Mouse (Mus musculus): ENCODE results near the gene Masp2. TPM values are rescaled to one million over a fixed set of nuclear protein-coding genes. Genes with fewer than 3 reads are reported as not detected.

Gene Masp2
- polyA plus RNA-seq, 1 experiment, result 1.3 TPM

DNA sequence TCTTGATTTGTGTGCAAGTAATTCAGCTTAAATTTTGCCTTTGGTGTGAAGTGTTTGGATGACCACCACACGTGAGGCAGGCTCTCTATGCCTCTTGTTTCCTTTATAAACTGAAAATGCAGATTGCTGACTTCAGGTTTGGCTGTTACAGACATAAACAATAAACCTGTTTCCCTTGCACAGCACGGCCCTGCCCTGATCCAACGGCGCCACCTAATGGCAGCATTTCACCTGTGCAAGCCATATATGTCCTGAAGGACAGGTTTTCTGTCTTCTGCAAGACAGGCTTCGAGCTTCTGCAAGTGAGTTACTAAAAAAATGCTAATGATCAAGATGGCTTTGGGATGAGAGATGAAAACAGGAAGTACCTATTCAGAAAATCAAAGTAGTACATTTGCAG is 5.4 kb downstream of the Masp2 start:
- DNase-seq (ENCODE audit: low read depth in 1 of 2, low spot score in 2 of 2), result peak; percentile 40 to 75
- WGBS, result 11% methylated on average over 5 of the region's 5 CpGs

DNA sequence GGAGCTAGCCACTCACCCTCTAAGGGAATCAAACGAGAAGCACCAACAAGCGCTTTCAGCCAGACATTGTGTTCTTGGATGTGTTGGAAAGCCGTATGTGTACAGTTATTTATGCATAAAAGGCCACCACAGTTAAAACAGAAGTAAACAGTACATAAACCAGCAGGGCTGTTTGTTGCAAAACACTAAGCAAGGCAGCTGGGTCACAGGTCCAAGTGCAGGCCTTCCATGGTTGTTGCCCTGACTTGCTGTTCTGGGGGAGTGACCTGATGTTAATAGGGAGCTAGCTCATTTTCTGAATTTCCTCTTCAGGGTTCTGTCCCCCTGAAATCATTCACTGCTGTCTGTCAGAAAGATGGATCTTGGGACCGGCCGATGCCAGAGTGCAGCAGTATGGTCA is 7.5 kb downstream of the Masp2 start:
- no peaks in the 10 kb centered on the region for H3K4me1 ChIP-seq (ENCODE audit: control insufficient read depth, insufficient read depth, insufficient read length)
- TF ChIP-seq POLR2A (IDR thresholded peaks at IDR 0.05; ENCODE audit: low read depth, low read length) (no peak), CTCF (IDR thresholded peaks at IDR 0.05; ENCODE audit: extremely low read depth, insufficient read depth, insufficient read length, insufficient replicate concordance) (no peak)
- 91% methylated on average over 5 of the region's 5 CpGs for WGBS
- DNase-seq (ENCODE audit: low read depth in 1 of 2, low spot score in 2 of 2), result no peak
- H3K36me3 ChIP-seq (ENCODE audit: control insufficient read depth, insufficient read depth, low read length), result peaks cover 13% of the 10 kb centered on the region
- H3K27me3 ChIP-seq (ENCODE audit: control insufficient read depth, insufficient read depth, low read length), result no peaks in the 10 kb centered on the region
- no peak overlapping the region for H3K4me3 ChIP-seq (ENCODE audit: extremely low read depth, insufficient read depth, insufficient read length)
- H3K27ac ChIP-seq (ENCODE audit: insufficient read depth, low read length), result no peak overlapping the region

More for the DNA sequence above, 5.4 kb downstream of the Masp2 start:
- Histone ChIP-seq H3K4me1 (ENCODE audit: control insufficient read depth, insufficient read depth, insufficient read length) (no peaks in the 10 kb centered on the region), H3K27ac (ENCODE audit: insufficient read depth, low read length) (no peak overlapping the region), H3K27me3 (ENCODE audit: control insufficient read depth, insufficient read depth, low read length) (no peaks in the 10 kb centered on the region), H3K36me3 (ENCODE audit: control insufficient read depth, insufficient read depth, low read length) (no peaks in the 10 kb centered on the region; the same call in 1 of the 2 replicates), H3K4me3 (ENCODE audit: extremely low read depth, insufficient read depth, insufficient read length) (no peak overlapping the region)
- TF ChIP-seq POLR2A (IDR thresholded peaks at IDR 0.05; ENCODE audit: low read depth, low read length) (no peak), CTCF (IDR thresholded peaks at IDR 0.05; ENCODE audit: extremely low read depth, insufficient read depth, insufficient read length, insufficient replicate concordance) (peak; percentile 91; the same call in 1 of the 2 replicates)

DNA sequence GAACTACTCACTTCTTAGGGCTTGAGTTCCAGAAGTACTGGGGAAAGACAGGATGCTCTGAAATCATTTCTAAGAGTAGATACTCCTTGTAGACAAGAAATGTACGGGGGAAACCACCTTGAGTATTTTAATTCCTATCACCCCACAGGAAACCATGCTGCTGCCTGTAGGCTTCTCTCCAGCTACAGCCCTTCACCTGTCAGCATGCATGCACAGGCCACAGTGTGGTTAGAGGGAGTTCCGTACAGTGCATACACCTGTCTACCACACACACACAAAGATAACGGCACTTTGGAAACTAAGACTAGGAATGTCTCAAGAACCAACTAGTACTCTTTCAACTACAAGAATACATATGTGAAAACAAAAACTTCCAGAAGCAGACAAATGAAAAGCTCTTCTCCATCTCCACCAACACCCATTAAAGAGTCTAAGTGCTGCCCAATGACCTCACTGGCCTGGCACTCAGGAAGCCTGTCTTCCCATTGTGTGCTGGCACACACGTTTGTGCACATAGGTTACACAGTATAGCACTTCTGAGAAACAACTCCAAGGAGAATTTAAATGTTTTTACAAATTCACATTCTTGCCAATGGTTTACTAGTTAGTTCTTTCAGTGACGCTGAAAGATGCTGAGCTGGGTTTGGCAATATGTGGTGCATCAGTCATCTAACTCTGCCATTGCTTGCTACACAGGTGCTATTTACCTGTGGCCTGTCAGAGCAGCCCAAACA is 8.4 kb downstream of the Masp2 start:
- TF ChIP-seq POLR2A (IDR thresholded peaks at IDR 0.05; ENCODE audit: low read depth, low read length), result no peak
- no peak for TF ChIP-seq CTCF (IDR thresholded peaks at IDR 0.05; ENCODE audit: extremely low read depth, insufficient read depth, insufficient read length, insufficient replicate concordance)
- H3K27me3 ChIP-seq (ENCODE audit: control insufficient read depth, insufficient read depth, low read length), result no peaks in the 10 kb centered on the region
- 46% methylated on average over 5 of the region's 5 CpGs for WGBS
- no peak for DNase-seq (ENCODE audit: low read depth in 1 of 2, low spot score in 2 of 2)
- no peaks in the 10 kb centered on the region for H3K4me1 ChIP-seq (ENCODE audit: control insufficient read depth, insufficient read depth, insufficient read length)
- no peak overlapping the region for H3K27ac ChIP-seq (ENCODE audit: insufficient read depth, low read length)
- H3K36me3 ChIP-seq (ENCODE audit: control insufficient read depth, insufficient read depth, low read length), result peaks cover 20% of the 10 kb centered on the region
- H3K4me3 ChIP-seq (ENCODE audit: extremely low read depth, insufficient read depth, insufficient read length), result no peak overlapping the region

DNA sequence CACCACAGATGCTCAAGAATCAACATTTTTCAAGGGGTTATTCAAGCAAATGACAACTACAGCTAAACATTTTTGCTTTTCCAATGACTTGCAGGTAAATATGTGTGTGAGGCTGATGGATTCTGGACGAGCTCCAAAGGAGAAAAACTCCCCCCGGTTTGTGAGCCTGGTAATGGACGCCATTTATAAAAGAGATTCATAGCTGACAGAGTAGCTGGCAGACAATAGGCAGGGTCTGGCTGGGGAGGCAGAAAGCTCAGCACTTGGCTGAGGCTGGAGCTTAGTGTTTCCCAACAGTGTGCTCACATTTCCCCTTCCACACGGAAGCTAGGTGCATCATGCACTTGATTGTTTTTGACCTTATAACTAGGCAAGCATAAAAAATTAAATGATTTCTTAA is 10.2 kb downstream of the Masp2 start:
- DNase-seq (ENCODE audit: low read depth in 1 of 2, low spot score in 2 of 2), result no peak
- H3K36me3 ChIP-seq (ENCODE audit: control insufficient read depth, insufficient read depth, low read length), result peaks cover 26% of the 10 kb centered on the region
- H3K4me1 ChIP-seq (ENCODE audit: control insufficient read depth, insufficient read depth, insufficient read length), result no peaks in the 10 kb centered on the region
- WGBS, result 90% methylated on average over 4 of the region's 4 CpGs
- TF ChIP-seq CTCF (IDR thresholded peaks at IDR 0.05; ENCODE audit: extremely low read depth, insufficient read depth, insufficient read length, insufficient replicate concordance) (no peak), POLR2A (IDR thresholded peaks at IDR 0.05; ENCODE audit: low read depth, low read length) (no peak)
- no peak overlapping the region for H3K27ac ChIP-seq (ENCODE audit: insufficient read depth, low read length)
- H3K4me3 ChIP-seq (ENCODE audit: extremely low read depth, insufficient read depth, insufficient read length), result no peak overlapping the region
- no peaks in the 10 kb centered on the region for H3K27me3 ChIP-seq (ENCODE audit: control insufficient read depth, insufficient read depth, low read length)

DNA sequence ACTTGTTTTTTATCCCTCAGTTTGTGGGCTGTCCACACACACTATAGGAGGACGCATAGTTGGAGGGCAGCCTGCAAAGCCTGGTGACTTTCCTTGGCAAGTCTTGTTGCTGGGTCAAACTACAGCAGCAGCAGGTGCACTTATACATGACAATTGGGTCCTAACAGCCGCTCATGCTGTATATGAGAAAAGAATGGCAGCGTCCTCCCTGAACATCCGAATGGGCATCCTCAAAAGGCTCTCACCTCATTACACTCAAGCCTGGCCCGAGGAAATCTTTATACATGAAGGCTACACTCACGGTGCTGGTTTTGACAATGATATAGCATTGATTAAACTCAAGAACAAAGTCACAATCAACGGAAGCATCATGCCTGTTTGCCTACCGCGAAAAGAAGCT is 11.4 kb downstream of the Masp2 start:
- Histone ChIP-seq H3K4me1 (ENCODE audit: control insufficient read depth, insufficient read depth, insufficient read length) (no peaks in the 10 kb centered on the region), H3K4me3 (ENCODE audit: extremely low read depth, insufficient read depth, insufficient read length) (no peak overlapping the region), H3K27ac (ENCODE audit: insufficient read depth, low read length) (no peak overlapping the region), H3K36me3 (ENCODE audit: control insufficient read depth, insufficient read depth, low read length) (peaks cover 33% of the 10 kb centered on the region), H3K27me3 (ENCODE audit: control insufficient read depth, insufficient read depth, low read length) (no peaks in the 10 kb centered on the region)
- no peak for DNase-seq (ENCODE audit: low read depth in 1 of 2, low spot score in 2 of 2)
- TF ChIP-seq CTCF (IDR thresholded peaks at IDR 0.05; ENCODE audit: extremely low read depth, insufficient read depth, insufficient read length, insufficient replicate concordance) (no peak), POLR2A (IDR thresholded peaks at IDR 0.05; ENCODE audit: low read depth, low read length) (no peak)
- 93% methylated on average over 9 of the region's 9 CpGs for WGBS

GRCm38 (mm10) chr4:148619805-148620204 is 17.5 kb downstream of the Masp2 start:
- no peak overlapping the region for H3K4me3 ChIP-seq (ENCODE audit: extremely low read depth, insufficient read depth, insufficient read length)
- no peaks in the 10 kb centered on the region for H3K27me3 ChIP-seq (ENCODE audit: control insufficient read depth, insufficient read depth, low read length)
- 80% methylated on average over 1 of the region's 1 CpGs for WGBS
- TF ChIP-seq CTCF (IDR thresholded peaks at IDR 0.05; ENCODE audit: extremely low read depth, insufficient read depth, insufficient read length, insufficient replicate concordance) (no peak), POLR2A (IDR thresholded peaks at IDR 0.05; ENCODE audit: low read depth, low read length) (no peak)
- H3K36me3 ChIP-seq (ENCODE audit: control insufficient read depth, insufficient read depth, low read length), result peaks cover 56% of the 10 kb centered on the region
- DNase-seq (ENCODE audit: low read depth in 1 of 2, low spot score in 2 of 2), result no peak
- no peak overlapping the region for H3K27ac ChIP-seq (ENCODE audit: insufficient read depth, low read length)
- no peaks in the 10 kb centered on the region for H3K4me1 ChIP-seq (ENCODE audit: control insufficient read depth, insufficient read depth, insufficient read length)

DNA sequence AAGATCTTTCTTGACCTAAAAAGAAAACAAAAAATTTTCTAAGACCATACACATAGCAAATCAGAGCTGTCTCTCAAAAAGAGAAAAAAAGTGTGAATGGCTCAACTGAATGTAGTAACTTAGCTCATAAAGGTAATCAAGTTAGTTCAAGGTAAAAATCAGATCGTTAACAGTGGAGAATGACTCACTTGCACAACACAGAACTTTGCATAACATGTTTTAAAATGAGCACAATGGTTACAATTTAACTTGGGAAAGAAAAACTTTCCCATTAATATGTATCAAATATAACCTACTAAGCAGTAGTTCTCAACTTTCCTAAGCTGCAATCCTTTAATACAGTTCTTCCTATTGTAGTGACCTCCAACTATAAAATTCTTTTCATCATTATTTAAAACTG is 18.4 kb downstream of the Masp2 start:
- no peaks in the 10 kb centered on the region for H3K27me3 ChIP-seq (ENCODE audit: control insufficient read depth, insufficient read depth, low read length)
- 92% methylated on average over 1 of the region's 1 CpGs for WGBS
- H3K4me3 ChIP-seq (ENCODE audit: extremely low read depth, insufficient read depth, insufficient read length), result no peak overlapping the region
- peaks cover 53% of the 10 kb centered on the region for H3K36me3 ChIP-seq (ENCODE audit: control insufficient read depth, insufficient read depth, low read length)
- no peak overlapping the region for H3K27ac ChIP-seq (ENCODE audit: insufficient read depth, low read length)
- no peak for DNase-seq (ENCODE audit: low read depth in 1 of 2, low spot score in 2 of 2)
- no peak for TF ChIP-seq POLR2A (IDR thresholded peaks at IDR 0.05; ENCODE audit: low read depth, low read length)
- H3K4me1 ChIP-seq (ENCODE audit: control insufficient read depth, insufficient read depth, insufficient read length), result no peaks in the 10 kb centered on the region; the same call in 1 of the 2 replicates
